Mouse (Mus musculus) heart, adult 2 months (tissue): ENCODE data around the gene Grin1. TPM values are rescaled to one million over a fixed set of nuclear protein-coding genes. Genes with fewer than 3 reads are reported as not detected.

Experiments used
- DNase-seq, 2 experiments: peaks; one replicate each; pipeline ENCODE4 v3.0.0; 2021
- H3K27ac ChIP-seq: fragments of 200-600 bp; 2 replicates; pipeline ENCODE4 v1.8.1; 2022
- H3K27me3 ChIP-seq: fragments of 200-500 bp; 2 replicates; pipeline ENCODE4 v1.6.1; 2012; ENCODE audit warnings: mild to moderate bottlenecking, low read length, inconsistent platforms, mixed read lengths; ENCODE audit not compliant: control insufficient read depth, insufficient read depth
- H3K36me3 ChIP-seq: fragments of 200-500 bp; 2 replicates; pipeline ENCODE4 v1.6.1; 2012; ENCODE audit warnings: low read length, inconsistent platforms; ENCODE audit not compliant: control insufficient read depth, insufficient read depth
- H3K4me1 ChIP-seq: fragments of 200-500 bp; 2 replicates; pipeline ENCODE4 v1.6.1; 2011; ENCODE audit warnings: low read length; ENCODE audit not compliant: control insufficient read depth, insufficient read depth
- H3K4me3 ChIP-seq: fragments of 200-600 bp; 2 replicates; pipeline ENCODE4 v1.8.1; 2022
- H3K79me2 ChIP-seq: fragments of 200-500 bp; replicated peaks from 2 replicates; pipeline ENCODE4 v1.6.1; 2012; ENCODE audit warnings: mild to moderate bottlenecking, inconsistent platforms, low read length, moderate library complexity, mixed read lengths; ENCODE audit not compliant: control insufficient read depth, insufficient read depth
- H3K9ac ChIP-seq: fragments of 200-500 bp; 2 replicates; pipeline ENCODE4 v1.6.1; 2012; ENCODE audit warnings: low read depth, mild to moderate bottlenecking, control low read depth, inconsistent platforms, low read length, mixed read lengths
- CTCF ChIP-seq: fragments of 200-600 bp; IDR thresholded peaks from 2 replicates; pipeline ENCODE4 v1.8.1; 2022; ENCODE audit warnings: antibody characterized with exemption, mild to moderate bottlenecking, moderate library complexity
- EP300 ChIP-seq: fragments of 200-500 bp; IDR thresholded peaks from 2 replicates; pipeline ENCODE4 v1.6.1; 2011; ENCODE audit warnings: low read depth, low read length, control low read depth; ENCODE audit not compliant: insufficient read depth
- POLR2A ChIP-seq: fragments of 200-500 bp; IDR thresholded peaks from 2 replicates; pipeline ENCODE4 v1.6.1; 2011; ENCODE audit warnings: mild to moderate bottlenecking, low read depth, low read length, control low read depth; ENCODE audit not compliant: insufficient read depth
- WGBS: fragments of 180-500 bp; shearing (Covaris S2); methylation state at CpG from one replicate; pipeline ENCODE4 v1.1.7; 2018; 5-methylcytosine and 5-hydroxymethylcytosine counted together
- intact Hi-C: fragments of 180-260 bp; cut with DNase I; formaldehyde crosslinking; loops from one replicate; pipeline ENCODE4 v1.15.1; 2025
- long read RNA-seq: library from polyadenylated mRNA; stranded (forward); transcript quantifications from one replicate; pipeline ENCODE4 v2.0.0, GENCODE M21; 2021
- polyA plus RNA-seq: library from polyadenylated mRNA; depleted of rRNA; stranded (reverse); fragments of >200 nt; gene quantifications from 2 replicates; pipeline ENCODE4 v1.2.3, GENCODE M21; 2012; rRNA removed
- total RNA-seq, 2 experiments: library from RNA; stranded (reverse); gene quantifications; 2 replicates each; pipeline ENCODE4 v1.2.3; 2021

Gene Grin1
- total RNA-seq, result not detected
- polyA plus RNA-seq, result 0.18 and 0.41 TPM in 2 replicates
- long read RNA-seq, partial matches to known transcripts, result 0 of 1 reads
- long read RNA-seq, other reads (novel, unspliced or antisense), result 1 of 1 reads

DNA sequence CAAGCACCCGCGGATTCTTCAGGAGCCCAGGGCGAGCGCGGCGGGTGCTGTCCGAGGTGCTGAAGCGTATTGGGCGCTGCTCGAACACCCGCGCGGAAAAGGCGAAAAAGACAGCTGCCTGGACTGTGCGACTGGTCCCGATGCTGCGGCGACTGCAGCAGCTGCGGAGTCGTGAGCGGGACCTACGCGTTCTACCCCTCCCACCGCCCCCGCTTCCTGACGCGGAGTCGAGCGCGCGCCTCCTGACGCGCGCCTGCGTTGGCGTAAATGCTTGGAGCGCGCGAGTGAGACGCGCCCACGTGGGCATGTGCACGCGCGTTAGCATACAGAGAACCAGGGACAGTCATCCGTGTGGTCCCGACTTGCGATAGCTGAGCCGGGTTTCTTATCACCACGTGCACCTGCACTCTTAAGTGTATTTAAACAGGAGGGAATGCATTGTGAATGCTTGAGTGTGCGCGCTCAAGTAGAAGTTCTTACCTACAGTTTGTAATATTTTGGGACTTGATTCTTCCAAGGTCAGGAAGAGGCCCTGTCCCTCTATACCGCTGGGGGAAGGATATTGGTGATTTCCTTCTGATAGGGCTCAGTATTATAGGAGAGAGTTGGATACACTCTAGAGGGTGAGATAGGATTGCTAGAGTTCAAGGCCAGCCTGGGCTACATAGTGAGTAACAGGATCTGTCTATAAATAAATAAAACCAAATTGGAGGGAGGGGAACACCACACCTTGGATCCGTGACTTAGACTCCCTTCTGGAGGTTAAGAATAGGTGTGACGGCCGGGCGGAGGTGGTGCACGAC is at the start of gene Grin1:
Grin1 (minus strand) TSS at position 217 of the 803 bp plus-strand sequence.
- peak; percentile 33 to 65 for DNase-seq
- Histone ChIP-seq H3K79me2 (no peaks in the 10 kb centered on the region), H3K36me3 (no peaks in the 10 kb centered on the region), H3K4me3 (no peak within 1 kb of the TSS), H3K4me1 (no peaks in the 10 kb centered on the region), H3K27me3 (peaks cover 3% of the 10 kb centered on the region; the same call in 1 of the 2 replicates), H3K27ac (no peak within 1 kb of the TSS), H3K9ac (no peak within 1 kb of the TSS)
- intact Hi-C loops, result no loop called here
- TF ChIP-seq EP300, result no peak
- no peak for TF ChIP-seq CTCF
- TF ChIP-seq POLR2A, result no peak
- WGBS, result 10% methylated on average over 58 of the region's 58 CpGs

DNA sequence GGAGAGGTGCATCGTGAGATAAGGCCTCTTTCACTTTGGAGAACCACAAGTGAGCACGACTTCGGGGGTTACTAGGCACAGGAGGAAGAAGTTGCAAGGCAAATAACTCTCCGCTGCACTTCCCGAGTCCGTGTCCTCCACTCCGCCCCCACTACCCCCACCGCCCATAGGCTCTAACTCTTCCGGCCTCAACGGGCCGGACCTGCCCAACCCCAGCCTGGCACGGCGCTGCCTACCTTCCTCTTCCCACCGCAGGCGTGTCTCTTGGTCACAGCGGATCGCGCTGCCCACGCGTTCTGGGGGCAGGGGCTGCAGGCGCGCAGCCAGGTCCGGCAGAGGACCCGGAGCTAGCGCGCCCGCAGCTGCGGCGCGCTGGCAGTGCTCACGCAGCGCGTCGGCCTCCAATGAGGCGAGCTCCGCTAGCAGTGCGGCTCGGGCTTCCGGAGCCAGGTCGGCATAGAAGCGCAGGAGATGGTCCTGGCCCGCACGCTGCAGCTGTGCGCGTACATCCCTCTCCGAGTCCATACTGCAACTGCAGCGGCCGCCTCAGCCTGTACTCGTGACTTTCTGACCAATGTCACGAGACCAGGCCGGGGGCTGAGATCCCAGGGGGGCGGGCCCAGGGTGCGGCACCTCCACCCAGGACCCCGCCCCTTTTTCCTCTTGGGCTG is 46.2 kb upstream of the Grin1 start, which contains the start of gene Uap1l1:
Uap1l1 (minus strand) TSS at position 592 of the 671 bp plus-strand sequence.
- Histone ChIP-seq H3K27ac (peak within 1 kb of the TSS; percentile 44), H3K9ac (peak within 1 kb of the TSS; percentile 79), H3K27me3 (no peaks in the 10 kb centered on the region), H3K79me2 (no peaks in the 10 kb centered on the region), H3K36me3 (no peaks in the 10 kb centered on the region), H3K4me1 (peaks cover 1% of the 10 kb centered on the region; the same call in 1 of the 2 replicates), H3K4me3 (peak within 1 kb of the TSS; percentile 64)
- intact Hi-C loops, result loop anchor here (5.0 kb wide), 1 partner anchor 37 kb away; no protein-coding TSS in a partner anchor
- peak; percentile 84 to 88 for DNase-seq
- TF ChIP-seq CTCF, result no peak
- TF ChIP-seq POLR2A, result peak; percentile 82
- no peak for TF ChIP-seq EP300
- 2% methylated on average over 54 of the region's 54 CpGs for WGBS

DNA sequence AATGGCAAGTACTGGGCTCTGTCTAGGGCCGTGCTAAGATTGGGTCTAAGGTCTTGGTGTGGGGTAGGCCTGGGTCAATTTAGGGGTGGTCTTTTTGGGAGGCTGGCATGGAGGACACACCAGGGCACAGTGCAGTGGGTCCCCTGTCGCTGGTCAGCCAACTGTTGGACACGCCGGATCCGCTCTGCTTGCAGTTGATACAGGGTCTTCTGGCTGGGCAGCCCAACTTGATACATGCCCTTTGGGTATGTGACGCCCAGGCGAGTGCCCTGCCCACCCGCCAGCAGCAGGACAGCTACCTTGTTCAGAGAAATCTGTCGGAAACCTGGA is 45.7 kb upstream of the Grin1 start:
- WGBS, result 50% methylated on average over 9 of the region's 9 CpGs
- Histone ChIP-seq H3K27ac (peak overlapping the region; percentile 44), H3K36me3 (no peaks in the 10 kb centered on the region), H3K79me2 (no peaks in the 10 kb centered on the region), H3K4me1 (peaks cover 1% of the 10 kb centered on the region; the same call in 1 of the 2 replicates), H3K4me3 (peak overlapping the region; percentile 64), H3K27me3 (no peaks in the 10 kb centered on the region), H3K9ac (peak overlapping the region; percentile 79)
- TF ChIP-seq POLR2A (no peak), EP300 (no peak), CTCF (no peak)
- DNase-seq, result no peak
- intact Hi-C loops, result loop anchor here (5.0 kb wide), 1 partner anchor 38 kb away; no protein-coding TSS in a partner anchor

DNA sequence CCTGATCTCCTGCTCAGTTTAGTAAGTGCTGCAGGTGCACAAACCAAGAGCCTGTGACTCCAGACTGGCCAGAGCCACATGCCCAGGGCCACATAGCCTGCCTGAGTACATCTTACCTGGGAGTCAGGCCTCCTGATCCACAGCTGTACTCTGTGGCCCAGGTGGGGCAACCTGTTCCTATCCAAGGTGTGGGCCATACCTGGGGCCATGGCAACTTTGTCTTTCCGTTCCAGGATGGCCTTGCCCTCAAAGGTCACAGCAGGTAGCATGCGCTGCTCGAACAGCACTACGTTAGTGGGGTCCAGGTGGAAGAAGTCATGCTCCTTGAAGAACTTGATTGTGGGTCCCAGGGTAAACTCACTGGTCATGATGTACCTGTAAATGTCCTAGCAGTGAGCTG is 45.3 kb upstream of the Grin1 start:
- intact Hi-C loops, result no loop called here
- Histone ChIP-seq H3K27me3 (no peaks in the 10 kb centered on the region), H3K36me3 (no peaks in the 10 kb centered on the region), H3K79me2 (no peaks in the 10 kb centered on the region), H3K4me3 (peak overlapping the region; percentile 64; the same call in 1 of the 2 replicates), H3K9ac (no peak overlapping the region), H3K27ac (no peak overlapping the region), H3K4me1 (peaks cover 1% of the 10 kb centered on the region; the same call in 1 of the 2 replicates)
- WGBS, result 98% methylated on average over 4 of the region's 4 CpGs
- no peak for DNase-seq
- no peak for TF ChIP-seq CTCF
- no peak for TF ChIP-seq EP300
- no peak for TF ChIP-seq POLR2A

DNA sequence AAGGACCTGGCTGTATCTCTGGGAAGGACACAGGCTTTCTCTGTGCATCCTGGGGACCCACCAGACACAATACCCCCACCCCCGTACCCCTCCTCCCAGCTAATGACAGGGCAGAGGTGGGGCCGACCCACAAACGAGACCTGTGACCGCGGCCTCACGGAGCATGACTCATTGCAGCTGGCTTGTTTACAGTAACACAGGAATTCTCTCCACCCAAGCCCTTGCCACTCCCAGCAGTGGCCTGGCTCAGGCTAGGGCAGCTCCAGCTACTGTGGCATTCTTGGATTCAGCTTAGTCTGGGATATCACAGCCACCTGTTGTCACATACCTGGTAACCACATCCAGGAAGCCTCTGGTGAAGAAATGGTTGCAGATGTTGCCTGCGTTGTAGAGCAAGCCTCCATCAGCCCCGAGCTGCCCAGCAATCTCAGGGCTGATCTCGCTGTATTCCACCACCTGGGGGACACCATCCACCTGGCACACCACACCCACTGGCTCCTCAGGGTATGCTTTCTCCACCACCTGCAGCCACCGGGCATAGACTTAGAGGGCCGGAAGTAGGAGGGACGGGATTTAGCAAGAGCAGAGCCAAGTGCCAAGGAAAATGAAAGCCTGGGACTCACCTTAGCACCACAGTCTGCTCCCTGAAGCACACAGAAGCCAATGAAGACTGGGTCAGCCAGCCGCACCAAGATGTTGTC is 44.6 kb upstream of the Grin1 start:
- no peak overlapping the region for H3K4me3 ChIP-seq

More for the DNA sequence above, 44.6 kb upstream of the Grin1 start:
- H3K79me2 ChIP-seq, result no peaks in the 10 kb centered on the region
- 71% methylated on average over 13 of the region's 13 CpGs for WGBS
- no peak for DNase-seq
- peaks cover 1% of the 10 kb centered on the region; the same call in 1 of the 2 replicates for H3K4me1 ChIP-seq
- H3K36me3 ChIP-seq, result no peaks in the 10 kb centered on the region
- intact Hi-C loops, result no loop called here
- no peak overlapping the region for H3K9ac ChIP-seq
- no peaks in the 10 kb centered on the region for H3K27me3 ChIP-seq
- TF ChIP-seq EP300 (no peak), CTCF (no peak), POLR2A (no peak)
- no peak overlapping the region for H3K27ac ChIP-seq
